Mouse (Mus musculus): ENCODE results near the gene Neu1. TPM values are rescaled to one million over a fixed set of nuclear protein-coding genes. Genes with fewer than 3 reads are reported as not detected.
"Not testable (repeated sequence)": the region's sequence is repeated elsewhere in the genome, so short reads cannot be mapped to it uniquely, and the experiment has no call there.

The Neu1 gene
- polyA plus RNA-seq, 1 experiment from 2014 or later, result 19.6 TPM

GRCm38 (mm10) chr17:34899053-34899889 is 31.8 kb upstream of the Neu1 start:
- peak overlapping the region; percentile 93 for H3K9ac ChIP-seq (ENCODE audit: low read depth, low read length)
- peak overlapping the region; percentile 92 for H3K4me3 ChIP-seq (ENCODE audit: low read length)
- ATAC-seq (ENCODE audit: low FRiP score, low TSS enrichment), result no peak
- H3K27me3 ChIP-seq (ENCODE audit: control insufficient read depth, insufficient read depth, low read length), result no peaks in the 10 kb centered on the region
- H3K4me2 ChIP-seq (replicated peaks; ENCODE audit: low read depth, low read length), result peak overlapping the region; percentile 90
- H3K4me1 ChIP-seq (ENCODE audit: control insufficient read depth, insufficient read depth, low read length), result peaks cover 13% of the 10 kb centered on the region
- peaks cover 26% of the 10 kb centered on the region for H3K36me3 ChIP-seq (ENCODE audit: control insufficient read depth, insufficient read depth, low read length)
- 1% methylated on average over 34 of the region's 45 CpGs for WGBS
- H3K27ac ChIP-seq (ENCODE audit: low read depth, low read length), result peak overlapping the region; percentile 97
- H3K9me3 ChIP-seq (ENCODE audit: control insufficient read depth, low read length), result no peaks in the 10 kb centered on the region

GRCm38 (mm10) chr17:34899890-34900243 is 31.2 kb upstream of the Neu1 start:
- peak overlapping the region; percentile 97 for H3K27ac ChIP-seq (ENCODE audit: low read depth, low read length)
- H3K4me2 ChIP-seq (replicated peaks; ENCODE audit: low read depth, low read length), result peak overlapping the region; percentile 90
- peaks cover 32% of the 10 kb centered on the region for H3K36me3 ChIP-seq (ENCODE audit: control insufficient read depth, insufficient read depth, low read length)
- ATAC-seq (ENCODE audit: low FRiP score, low TSS enrichment), result no peak
- H3K4me3 ChIP-seq (ENCODE audit: low read length), result peak overlapping the region; percentile 92
- peak overlapping the region; percentile 93 for H3K9ac ChIP-seq (ENCODE audit: low read depth, low read length)
- peaks cover 13% of the 10 kb centered on the region for H3K4me1 ChIP-seq (ENCODE audit: control insufficient read depth, insufficient read depth, low read length)
- no peaks in the 10 kb centered on the region for H3K9me3 ChIP-seq (ENCODE audit: control insufficient read depth, low read length)
- H3K27me3 ChIP-seq (ENCODE audit: control insufficient read depth, insufficient read depth, low read length), result no peaks in the 10 kb centered on the region
- under 1% methylated on average over 5 of the region's 5 CpGs for WGBS

- H3K4me3 ChIP-seq (ENCODE audit: low read length); H3K9ac ChIP-seq (ENCODE audit: low read depth, low read length); ATAC-seq (ENCODE audit: low FRiP score, low TSS enrichment); H3K27me3 ChIP-seq (ENCODE audit: control insufficient read depth, insufficient read depth, low read length); H3K9me3 ChIP-seq (ENCODE audit: control insufficient read depth, low read length); H3K4me1 ChIP-seq (ENCODE audit: control insufficient read depth, insufficient read depth, low read length); H3K27ac ChIP-seq (ENCODE audit: low read depth, low read length); H3K4me2 ChIP-seq (replicated peaks; ENCODE audit: low read depth, low read length): not testable (repeated sequence)
- peaks cover 41% of the 10 kb centered on the region for H3K36me3 ChIP-seq (ENCODE audit: control insufficient read depth, insufficient read depth, low read length)
Measured at GRCm38 (mm10) chr17:34900826-34901225, 30.2 kb upstream of the Neu1 start.

- peaks cover 46% of the 10 kb centered on the region for H3K36me3 ChIP-seq (ENCODE audit: control insufficient read depth, insufficient read depth, low read length)
- H3K4me2 ChIP-seq (replicated peaks; ENCODE audit: low read depth, low read length); H3K9me3 ChIP-seq (ENCODE audit: control insufficient read depth, low read length); H3K4me1 ChIP-seq (ENCODE audit: control insufficient read depth, insufficient read depth, low read length); ATAC-seq (ENCODE audit: low FRiP score, low TSS enrichment); H3K27ac ChIP-seq (ENCODE audit: low read depth, low read length); H3K4me3 ChIP-seq (ENCODE audit: low read length); H3K9ac ChIP-seq (ENCODE audit: low read depth, low read length); H3K27me3 ChIP-seq (ENCODE audit: control insufficient read depth, insufficient read depth, low read length): not testable (repeated sequence)
- 94% methylated on average over 9 of the region's 10 CpGs for WGBS
Measured at GRCm38 (mm10) chr17:34901948-34902347, 29.1 kb upstream of the Neu1 start.

- 74% methylated on average over 9 of the region's 9 CpGs for WGBS
Measured at GRCm38 (mm10) chr17:34902895-34903294, 28.2 kb upstream of the Neu1 start.

GRCm38 (mm10) chr17:34910982-34911381 is 20.1 kb upstream of the Neu1 start:
- Histone ChIP-seq H3K27ac (ENCODE audit: low read depth, low read length) (no peak overlapping the region), H3K4me1 (ENCODE audit: control insufficient read depth, insufficient read depth, low read length) (0 out of 2 replicates have a peak, but pooled peaks cover 9% of the 10 kb centered on the region), H3K9ac (ENCODE audit: low read depth, low read length) (no peak overlapping the region), H3K36me3 (ENCODE audit: control insufficient read depth, insufficient read depth, low read length) (peaks cover 81% of the 10 kb centered on the region), H3K4me3 (ENCODE audit: low read length) (no peak overlapping the region), H3K27me3 (ENCODE audit: control insufficient read depth, insufficient read depth, low read length) (no peaks in the 10 kb centered on the region), H3K9me3 (ENCODE audit: control insufficient read depth, low read length) (no peaks in the 10 kb centered on the region), H3K4me2 (replicated peaks; ENCODE audit: low read depth, low read length) (no peak overlapping the region)
- ATAC-seq (ENCODE audit: low FRiP score, low TSS enrichment), result no peak
- 83% methylated on average over 10 of the region's 10 CpGs for WGBS

More at GRCm38 (mm10) chr17:34902895-34903294, 28.2 kb upstream of the Neu1 start:
- no peak overlapping the region for H3K4me3 ChIP-seq (ENCODE audit: low read length)
- no peak overlapping the region for H3K4me2 ChIP-seq (replicated peaks; ENCODE audit: low read depth, low read length)
- H3K4me1 ChIP-seq (ENCODE audit: control insufficient read depth, insufficient read depth, low read length), result peaks cover 3% of the 10 kb centered on the region; the same call in 1 of the 2 replicates
- no peaks in the 10 kb centered on the region for H3K9me3 ChIP-seq (ENCODE audit: control insufficient read depth, low read length)
- ATAC-seq (ENCODE audit: low FRiP score, low TSS enrichment), result no peak
- peaks cover 56% of the 10 kb centered on the region for H3K36me3 ChIP-seq (ENCODE audit: control insufficient read depth, insufficient read depth, low read length)
- H3K9ac ChIP-seq (ENCODE audit: low read depth, low read length), result no peak overlapping the region
- H3K27me3 ChIP-seq (ENCODE audit: control insufficient read depth, insufficient read depth, low read length), result no peaks in the 10 kb centered on the region
- no peak overlapping the region for H3K27ac ChIP-seq (ENCODE audit: low read depth, low read length)

- Histone ChIP-seq H3K4me1 (ENCODE audit: control insufficient read depth, insufficient read depth, low read length) (0 out of 2 replicates have a peak, but pooled peaks cover 9% of the 10 kb centered on the region), H3K4me3 (ENCODE audit: low read length) (no peak overlapping the region), H3K27ac (ENCODE audit: low read depth, low read length) (no peak overlapping the region), H3K36me3 (ENCODE audit: control insufficient read depth, insufficient read depth, low read length) (peaks cover 72% of the 10 kb centered on the region), H3K27me3 (ENCODE audit: control insufficient read depth, insufficient read depth, low read length) (no peaks in the 10 kb centered on the region), H3K9ac (ENCODE audit: low read depth, low read length) (no peak overlapping the region), H3K9me3 (ENCODE audit: control insufficient read depth, low read length) (no peaks in the 10 kb centered on the region), H3K4me2 (replicated peaks; ENCODE audit: low read depth, low read length) (no peak overlapping the region)
- ATAC-seq (ENCODE audit: low FRiP score, low TSS enrichment), result peak; percentile 43; the same call in 1 of the 2 replicates
- 51% methylated on average over 5 of the region's 5 CpGs for WGBS
Measured at GRCm38 (mm10) chr17:34911945-34912351, 19.1 kb upstream of the Neu1 start.

- Histone ChIP-seq H3K27me3 (ENCODE audit: control insufficient read depth, insufficient read depth, low read length) (no peaks in the 10 kb centered on the region), H3K4me1 (ENCODE audit: control insufficient read depth, insufficient read depth, low read length) (0 out of 2 replicates have a peak, but pooled peaks cover 9% of the 10 kb centered on the region), H3K36me3 (ENCODE audit: control insufficient read depth, insufficient read depth, low read length) (peaks cover 50% of the 10 kb centered on the region), H3K9ac (ENCODE audit: low read depth, low read length) (peak within 1 kb of the TSS; percentile 37; the same call in 1 of the 2 replicates), H3K9me3 (ENCODE audit: control insufficient read depth, low read length) (no peaks in the 10 kb centered on the region), H3K27ac (ENCODE audit: low read depth, low read length) (peak within 1 kb of the TSS; percentile 43; the same call in 1 of the 2 replicates), H3K4me3 (ENCODE audit: low read length) (peak within 1 kb of the TSS; percentile 4; the same call in 1 of the 2 replicates), H3K4me2 (replicated peaks; ENCODE audit: low read depth, low read length) (peak within 1 kb of the TSS; percentile 27)
- ATAC-seq (ENCODE audit: low FRiP score, low TSS enrichment), result no peak
- WGBS, result 34% methylated on average over 18 of the region's 18 CpGs
Measured at GRCm38 (mm10) chr17:34913930-34914665, 17.0 kb upstream of the Neu1 start, which contains the start of gene Slc44a4. Gene Slc44a4, plus strand, starts transcription at chr17:34914466.
